Mouse (Mus musculus) limb, embryonic 14.5 days (tissue): ENCODE results near the gene Cox5a. TPM values are rescaled to one million over a fixed set of nuclear protein-coding genes. Genes with fewer than 3 reads are reported as not detected.

Source experiments
- ATAC-seq: fragments of 200-750 bp; cut with Nextera tagmentation; 2 replicates; pipeline ENCODE4 v1.8.0; 2017; ENCODE audit warnings: low read depth, moderate number of reproducible peaks, moderate TSS enrichment; ENCODE audit not compliant: low FRiP score
- DNase-seq: peaks from one replicate; pipeline ENCODE4 v3.0.0-alpha.2; 2015; ENCODE audit warnings: low spot score
- H3K27ac ChIP-seq: fragments of 300-500 bp; sonication (generic); replicated peaks from 2 replicates; pipeline ENCODE4 v1.5.1; 2014; ENCODE audit warnings: low read depth, mild to moderate bottlenecking, low read length, moderate library complexity, mixed read lengths
- H3K27me3 ChIP-seq: fragments of 300-500 bp; sonication (generic); 2 replicates; pipeline ENCODE4 v1.6.1; 2014; ENCODE audit warnings: low read length, mixed read lengths; ENCODE audit not compliant: control insufficient read depth, insufficient read depth
- H3K36me3 ChIP-seq: fragments of 300-500 bp; sonication (generic); 2 replicates; pipeline ENCODE4 v1.6.1; 2014; ENCODE audit warnings: mild to moderate bottlenecking, low read length, moderate library complexity, mixed read lengths; ENCODE audit not compliant: control insufficient read depth, insufficient read depth
- H3K4me1 ChIP-seq: fragments of 300-500 bp; sonication (generic); 2 replicates; pipeline ENCODE4 v1.6.1; 2014; ENCODE audit warnings: antibody characterized with exemption, low read length, mixed read lengths; ENCODE audit not compliant: control insufficient read depth, insufficient read depth
- H3K4me2 ChIP-seq: fragments of 300-500 bp; sonication (generic); replicated peaks from 2 replicates; pipeline ENCODE4 v1.6.1; 2014; ENCODE audit warnings: low read depth, mild to moderate bottlenecking, low read length, moderate library complexity; ENCODE audit not compliant: severe bottlenecking
- H3K4me3 ChIP-seq: fragments of 300-500 bp; sonication (generic); replicated peaks from 2 replicates; pipeline ENCODE4 v1.5.1; 2014; ENCODE audit warnings: low read length
- H3K9ac ChIP-seq: fragments of 300-500 bp; sonication (generic); 2 replicates; pipeline ENCODE4 v1.6.1; 2014; ENCODE audit warnings: mild to moderate bottlenecking, low read depth, low read length, moderate library complexity; ENCODE audit not compliant: severe bottlenecking
- H3K9me3 ChIP-seq: fragments of 300-500 bp; sonication (generic); 2 replicates; pipeline ENCODE4 v1.6.1; 2016; ENCODE audit warnings: low read length; ENCODE audit not compliant: control insufficient read depth
- POLR2A ChIP-seq: fragments of 200-500 bp; IDR thresholded peaks from 2 replicates; pipeline ENCODE4 v1.8.0; 2012; ENCODE audit warnings: inconsistent platforms, mild to moderate bottlenecking, moderate library complexity, borderline replicate concordance; ENCODE audit not compliant: insufficient read depth, insufficient read length; ENCODE audit errors: extremely low read depth
- WGBS: fragments of 180-500 bp; shearing (Covaris S2); extraction: QIAGEN DNeasy Blood & Tissue Kit; methylation state at CpG from one replicate; pipeline ENCODE4 v1.1.7; 2014; 5-methylcytosine and 5-hydroxymethylcytosine counted together
- polyA plus RNA-seq, 2 experiments: library from polyadenylated mRNA; depleted of rRNA in 1 of 2; stranded (reverse) in 1 of 2; unstranded in 1 of 2; fragments of >200 nt; fragmentation: Nextera tagmentation in 1 of 2; extraction: Ambion mirVana in 1 of 2; gene quantifications; 2 replicates each; pipeline versions ENCODE4 v1.2.1 to v1.2.3; 2012 to 2014

The Cox5a gene
- polyA plus RNA-seq, 2 experiments: 168 to 466 TPM

- H3K27me3 ChIP-seq: no peaks in the 10 kb centered on the region
- H3K9me3 ChIP-seq: no peaks in the 10 kb centered on the region
- TF ChIP-seq POLR2A: no peak
- H3K36me3 ChIP-seq: peaks cover 13% of the 10 kb centered on the region
- H3K4me3 ChIP-seq: no peak overlapping the region
- DNase-seq (no peak), ATAC-seq (no peak)
- H3K9ac ChIP-seq: no peak overlapping the region
- H3K4me2 ChIP-seq: no peak overlapping the region
- 85% methylated on average over 2 of the region's 2 CpGs for WGBS
- H3K4me1 ChIP-seq: peaks cover 10% of the 10 kb centered on the region; the same call in 1 of the 2 replicates
- no peak overlapping the region for H3K27ac ChIP-seq
Measured at GRCm38 (mm10) chr9:57525516-57525915, 4.4 kb downstream of the Cox5a start.

- DNase-seq (no peak), ATAC-seq (no peak)
- H3K36me3 ChIP-seq: peaks cover 21% of the 10 kb centered on the region
- H3K4me3 ChIP-seq: no peak overlapping the region
- H3K27me3 ChIP-seq: no peaks in the 10 kb centered on the region
- H3K9me3 ChIP-seq: no peaks in the 10 kb centered on the region
- no peak overlapping the region for H3K9ac ChIP-seq
- peaks cover 10% of the 10 kb centered on the region; the same call in 1 of the 2 replicates for H3K4me1 ChIP-seq
- TF ChIP-seq POLR2A: no peak
- no peak overlapping the region for H3K4me2 ChIP-seq
- H3K27ac ChIP-seq: no peak overlapping the region
Measured at GRCm38 (mm10) chr9:57526435-57526834, 5.4 kb downstream of the Cox5a start.

- ATAC-seq (no peak), DNase-seq (no peak)
- Histone ChIP-seq H3K36me3 (peaks cover 48% of the 10 kb centered on the region), H3K4me3 (no peak overlapping the region), H3K9me3 (no peaks in the 10 kb centered on the region), H3K4me2 (no peak overlapping the region), H3K4me1 (peaks cover 4% of the 10 kb centered on the region; the same call in 1 of the 2 replicates), H3K9ac (no peak overlapping the region), H3K27me3 (no peaks in the 10 kb centered on the region), H3K27ac (no peak overlapping the region)
- no peak for TF ChIP-seq POLR2A
- 65% methylated on average over 1 of the region's 1 CpGs for WGBS
Measured at GRCm38 (mm10) chr9:57531946-57532345, 10.9 kb downstream of the Cox5a start.

- Histone ChIP-seq H3K36me3 (peaks cover 50% of the 10 kb centered on the region), H3K9me3 (no peaks in the 10 kb centered on the region), H3K4me1 (peaks cover 13% of the 10 kb centered on the region), H3K27ac (no peak overlapping the region), H3K4me2 (peak overlapping the region; percentile 79; the same call in 1 of the 2 replicates), H3K4me3 (no peak overlapping the region), H3K9ac (no peak overlapping the region), H3K27me3 (no peaks in the 10 kb centered on the region)
- WGBS: 85% methylated on average over 5 of the region's 5 CpGs
- no peak for ATAC-seq
- no peak for DNase-seq
- no peak for TF ChIP-seq POLR2A
Measured at GRCm38 (mm10) chr9:57536362-57536761, 15.3 kb downstream of the Cox5a start.

- no peaks in the 10 kb centered on the region for H3K9me3 ChIP-seq
- ATAC-seq (peak; percentile 92), DNase-seq (peak; percentile 90)
- peak within 1 kb of the TSS; percentile 55 for H3K4me3 ChIP-seq
- H3K27ac ChIP-seq: peak within 1 kb of the TSS; percentile 62
- H3K4me2 ChIP-seq: peak within 1 kb of the TSS; percentile 79
- peak within 1 kb of the TSS; percentile 71 for H3K9ac ChIP-seq
- peak; percentile 43; the same call in 1 of the 2 replicates for TF ChIP-seq POLR2A
- peaks cover 44% of the 10 kb centered on the region for H3K36me3 ChIP-seq
- peaks cover 13% of the 10 kb centered on the region for H3K4me1 ChIP-seq
- 4% methylated on average over 42 of the region's 45 CpGs for WGBS
- no peaks in the 10 kb centered on the region for H3K27me3 ChIP-seq
Measured at GRCm38 (mm10) chr9:57537044-57537727, 16.1 kb downstream of the Cox5a start, which contains the start of gene Fam219b. Gene Fam219b, plus strand, starts transcription at chr9:57537528.
